Mouse (Mus musculus) MEL (cell line): Measurements from ENCODE around the gene Vmn1r5. TPM values are rescaled to one million over a fixed set of nuclear protein-coding genes. Genes with fewer than 3 reads are reported as not detected.

ENCODE experiments used
- DNase-seq: peaks from one replicate; pipeline ENCODE4 v3.0.0; 2011; ENCODE audit warnings: low read depth, low spot score
- H3K27ac ChIP-seq: 2 replicates; pipeline ENCODE4 v1.5.1; 2012; ENCODE audit warnings: low read depth, mild to moderate bottlenecking, control low read depth, low read length, moderate library complexity; ENCODE audit not compliant: control insufficient read depth
- H3K27me3 ChIP-seq, 2 experiments: fragments of 150-350 bp in 1 of 2; sonication (generic) in 1 of 2; 2 replicates each; pipeline ENCODE4 v1.6.1; 2012; ENCODE audit warnings: low read length in 2 of 2, mild to moderate bottlenecking in 2 of 2, improper control_type of control experiment in 1 of 2, moderate library complexity in 1 of 2; ENCODE audit not compliant: insufficient read depth in 2 of 2, control insufficient read depth in 1 of 2
- H3K36me3 ChIP-seq, 2 experiments: 2 replicates each; pipeline ENCODE4 v1.6.1; 2012 to 2014; ENCODE audit warnings: low read length in 2 of 2, improper control_type of control experiment in 1 of 2, inconsistent platforms in 1 of 2, mild to moderate bottlenecking in 1 of 2; ENCODE audit not compliant: insufficient read depth in 2 of 2, control insufficient read depth in 1 of 2
- H3K4me1 ChIP-seq, 2 experiments: fragments of 150-350 bp in 1 of 2; sonication (generic) in 1 of 2; 2 replicates each; pipeline ENCODE4 v1.6.1; 2012; ENCODE audit warnings: low read length in 2 of 2, improper control_type of control experiment in 1 of 2, mild to moderate bottlenecking in 1 of 2; ENCODE audit not compliant: insufficient read depth in 2 of 2, control insufficient read depth in 1 of 2
- H3K4me3 ChIP-seq, 2 experiments: fragments of 150-350 bp in 1 of 2; sonication (generic) in 1 of 2; 2 replicates each; pipeline ENCODE4 v1.5.1; 2012; ENCODE audit warnings: low read depth in 2 of 2, low read length in 2 of 2, mild to moderate bottlenecking in 2 of 2, moderate library complexity in 2 of 2, control low read depth in 1 of 2, improper control_type of control experiment in 1 of 2; ENCODE audit not compliant: control insufficient read depth in 1 of 2, insufficient read depth in 1 of 2
- H3K79me2 ChIP-seq: 2 replicates; pipeline ENCODE4 v1.6.1; 2012; ENCODE audit warnings: mild to moderate bottlenecking, low read length, moderate library complexity; ENCODE audit not compliant: control insufficient read depth, poor library complexity, insufficient read depth
- H3K9ac ChIP-seq: 2 replicates; pipeline ENCODE4 v1.6.1; 2012; ENCODE audit warnings: low read depth, mild to moderate bottlenecking, control low read depth, low read length, moderate library complexity; ENCODE audit not compliant: control insufficient read depth, poor library complexity, severe bottlenecking
- H3K9me3 ChIP-seq: fragments of 150-350 bp; sonication (generic); replicated peaks from 2 replicates; pipeline ENCODE4 v1.6.1; 2012; ENCODE audit warnings: mild to moderate bottlenecking, low read length, improper control_type of control experiment, moderate library complexity; ENCODE audit not compliant: insufficient read depth
- CHD1 ChIP-seq: IDR thresholded peaks from 2 replicates; pipeline ENCODE4 v1.6.1; 2012; ENCODE audit warnings: low read depth, mild to moderate bottlenecking, inconsistent platforms, low read length, improper control_type of control experiment
- CTCF ChIP-seq, 3 experiments: IDR thresholded peaks in 2 of 3; conservative IDR thresholded peaks in 1 of 3; 2 replicates each; pipeline ENCODE4 v1.5.1; 2011 to 2012; ENCODE audit warnings: low read length in 3 of 3, low read depth in 2 of 3, mild to moderate bottlenecking in 2 of 3, improper control_type of control experiment in 1 of 3, inconsistent platforms in 1 of 3, mixed read lengths in 1 of 3, moderate library complexity in 1 of 3; ENCODE audit not compliant: control insufficient read depth in 1 of 3, insufficient read depth in 1 of 3, poor library complexity in 1 of 3, severe bottlenecking in 1 of 3
- E2F4 ChIP-seq: IDR thresholded peaks from 2 replicates; pipeline ENCODE4 v1.6.1; 2011; ENCODE audit warnings: low read depth, low read length, improper control_type of control experiment, borderline replicate concordance
- ELF1 ChIP-seq: IDR thresholded peaks from 2 replicates; pipeline ENCODE4 v1.6.1; 2014; ENCODE audit warnings: low read depth, mild to moderate bottlenecking, inconsistent platforms, low read length, improper control_type of control experiment, moderate library complexity
- EP300 ChIP-seq, 2 experiments: IDR thresholded peaks; 2 replicates each; pipeline ENCODE4 v1.6.1; 2011; ENCODE audit warnings: improper control_type of control experiment in 2 of 2, low read length in 2 of 2, low read depth in 1 of 2, mild to moderate bottlenecking in 1 of 2
- ETS1 ChIP-seq: IDR thresholded peaks from 2 replicates; pipeline ENCODE4 v1.6.1; 2012; ENCODE audit warnings: low read depth, mild to moderate bottlenecking, inconsistent platforms, low read length, improper control_type of control experiment, moderate library complexity
- GATA1 ChIP-seq: IDR thresholded peaks from 2 replicates; pipeline ENCODE4 v1.6.1; 2011; ENCODE audit warnings: low read depth, low read length, improper control_type of control experiment
- KAT2A ChIP-seq: conservative IDR thresholded peaks from 2 replicates; pipeline ENCODE4 v1.6.1; 2012; ENCODE audit warnings: low read depth, low read length, improper control_type of control experiment, inconsistent platforms
- MAFK ChIP-seq: IDR thresholded peaks from 2 replicates; pipeline ENCODE4 v1.6.1; 2011; ENCODE audit warnings: low read depth, mild to moderate bottlenecking, low read length, improper control_type of control experiment, borderline replicate concordance
- MAZ ChIP-seq: IDR thresholded peaks from 2 replicates; pipeline ENCODE4 v1.6.1; 2012; ENCODE audit warnings: low read depth, mild to moderate bottlenecking, inconsistent platforms, low read length, improper control_type of control experiment
- MEF2A ChIP-seq: IDR thresholded peaks from 2 replicates; pipeline ENCODE4 v1.6.1; 2014; ENCODE audit warnings: low read depth, mild to moderate bottlenecking, inconsistent platforms, low read length, improper control_type of control experiment; ENCODE audit not compliant: poor library complexity, insufficient replicate concordance, severe bottlenecking; ENCODE audit errors: extremely low read depth
- MXI1 ChIP-seq: IDR thresholded peaks from 2 replicates; pipeline ENCODE4 v1.6.1; 2011; ENCODE audit warnings: mild to moderate bottlenecking, low read depth, low read length, improper control_type of control experiment
- MYB ChIP-seq: IDR thresholded peaks from 2 replicates; pipeline ENCODE4 v1.6.1; 2011; ENCODE audit warnings: mild to moderate bottlenecking, low read depth, low read length, improper control_type of control experiment
- MYC ChIP-seq: IDR thresholded peaks from 2 replicates; pipeline ENCODE4 v1.6.1; 2011; ENCODE audit warnings: low read depth, mild to moderate bottlenecking, low read length, improper control_type of control experiment, moderate library complexity
- NRF1 ChIP-seq: IDR thresholded peaks from 2 replicates; pipeline ENCODE4 v1.6.1; 2014; ENCODE audit warnings: low read depth, mild to moderate bottlenecking, inconsistent platforms, low read length, improper control_type of control experiment, moderate library complexity; ENCODE audit not compliant: poor library complexity, insufficient read depth, severe bottlenecking
- POLR2AphosphoS5 ChIP-seq: IDR thresholded peaks from 2 replicates; pipeline ENCODE4 v1.6.1; 2012; ENCODE audit warnings: low read depth, borderline replicate concordance, mild to moderate bottlenecking, inconsistent platforms, low read length, moderate library complexity, mixed read lengths
- RAD21 ChIP-seq: IDR thresholded peaks from 2 replicates; pipeline ENCODE4 v1.6.1; 2011; ENCODE audit warnings: mild to moderate bottlenecking, low read depth, low read length, improper control_type of control experiment
- RCOR1 ChIP-seq: IDR thresholded peaks from 2 replicates; pipeline ENCODE4 v1.6.1; 2012; ENCODE audit warnings: low read depth, mild to moderate bottlenecking, inconsistent platforms, low read length, improper control_type of control experiment
- SIN3A ChIP-seq: IDR thresholded peaks from 2 replicates; pipeline ENCODE4 v1.6.1; 2012; ENCODE audit warnings: low read length, improper control_type of control experiment, inconsistent platforms
- TAL1 ChIP-seq: IDR thresholded peaks from 2 replicates; pipeline ENCODE4 v1.6.1; 2012; ENCODE audit warnings: mild to moderate bottlenecking, inconsistent platforms, low read length, moderate library complexity, mixed read lengths
- TBP ChIP-seq: IDR thresholded peaks from 2 replicates; pipeline ENCODE4 v1.8.0; 2011; ENCODE audit warnings: low read depth, low read length, improper control_type of control experiment
- TCF12 ChIP-seq: IDR thresholded peaks from 2 replicates; pipeline ENCODE4 v1.6.1; 2014; ENCODE audit warnings: low read depth, mild to moderate bottlenecking, inconsistent platforms, low read length, improper control_type of control experiment, moderate library complexity
- UBTF ChIP-seq: IDR thresholded peaks from 2 replicates; pipeline ENCODE4 v1.6.1; 2012; ENCODE audit warnings: low read depth, mild to moderate bottlenecking, inconsistent platforms, low read length, improper control_type of control experiment, moderate library complexity, borderline replicate concordance; ENCODE audit not compliant: insufficient read depth
- ZNF384 ChIP-seq: IDR thresholded peaks from 2 replicates; pipeline ENCODE4 v1.6.1; 2012; ENCODE audit warnings: low read depth, mild to moderate bottlenecking, inconsistent platforms, low read length, improper control_type of control experiment
- polyA plus RNA-seq, 2 experiments: library from polyadenylated mRNA; stranded (reverse) in 1 of 2; unstranded in 1 of 2; fragments of >175 nt in 1 of 2; fragments of >200 nt in 1 of 2; gene quantifications; 2 replicates each; pipeline versions ENCODE4 v1.2.1 to v1.2.4; 2012; ENCODE audit warnings: low replicate concordance in 2 of 2, low read depth in 1 of 2; ENCODE audit not compliant: insufficient read length in 2 of 2, insufficient read depth in 1 of 2, missing spikeins in 1 of 2
- total RNA-seq: library from RNA; depleted of rRNA; stranded (reverse); fragments of 300-350 nt; gene quantifications from 2 replicates; pipeline ENCODE4 v1.2.3, GENCODE M21; 2012

Gene Vmn1r5
- total and polyA plus RNA-seq, 3 experiments = not detected

- TF ChIP-seq MYB (no peak), MAZ (peak; percentile 58; the same call in 1 of the 2 replicates), GATA1 (no peak), ETS1 (no peak; the same call in 1 of the 2 replicates), KAT2A (peak; percentile 86), RCOR1 (no peak), TCF12 (0 out of 2 replicates have a peak, but pooled peaks have one; percentile 18), MXI1 (peak; percentile 73; the same call in 1 of the 2 replicates), TAL1 (no peak), ZNF384 (no peak), MEF2A (no peak)
Observed at GRCm38 (mm10) chr6:56923726-56924707, 46.1 kb upstream of the Vmn1r5 start, which contains the start of the genes Nt5c3 and Vmn1r4 (continued).

DNA sequence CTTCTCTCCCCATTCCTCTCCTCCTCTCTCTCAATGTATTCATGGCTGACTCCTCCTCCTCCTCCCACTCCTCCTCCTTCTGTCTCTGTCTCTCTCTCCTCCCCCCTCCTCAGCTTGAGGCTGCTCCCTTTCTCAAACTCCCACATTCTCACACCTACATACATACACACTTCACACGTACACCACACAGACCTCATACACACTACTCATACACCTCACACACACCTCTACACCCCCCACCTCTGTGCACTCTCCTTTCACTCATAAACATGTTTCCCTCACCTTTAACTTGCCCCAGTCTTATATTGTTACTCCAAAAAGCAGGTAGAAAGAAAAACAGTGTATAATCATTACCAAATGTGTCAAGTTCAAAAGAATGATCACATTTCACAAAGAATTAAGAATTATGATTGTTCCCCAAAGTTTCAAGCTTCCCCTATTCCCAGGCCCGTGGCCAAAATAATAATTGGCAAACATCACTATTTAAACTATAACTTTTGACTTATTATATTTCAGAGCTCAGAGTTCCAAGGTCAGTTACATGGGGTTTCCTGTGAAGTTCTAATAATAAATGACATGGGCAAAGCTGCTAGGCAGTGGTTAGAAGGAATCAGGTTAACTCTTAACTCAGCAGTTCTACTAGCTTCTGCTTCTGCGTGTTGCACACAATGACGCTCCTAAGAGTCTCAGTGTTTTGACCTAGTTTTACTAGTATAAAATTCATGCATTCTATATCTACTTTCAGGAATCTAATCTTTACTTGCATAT lies 38.2 kb upstream of the Vmn1r5 start:
- Histone ChIP-seq H3K4me1 (no peaks in the 10 kb centered on the region), H3K36me3 (no peaks in the 10 kb centered on the region), H3K4me3 (no peak overlapping the region), H3K79me2 (no peaks in the 10 kb centered on the region), H3K9me3 (no peaks in the 10 kb centered on the region), H3K9ac (no peak overlapping the region)
- TF ChIP-seq POLR2AphosphoS5 (no peak), RAD21 (no peak), TBP (no peak), EP300 (IDR thresholded peaks at IDR 0.05; ENCODE audit: low read depth in 1 of 2, low read length in 2 of 2) (no peak), E2F4 (no peak), MYB (no peak), ELF1 (no peak), CHD1 (no peak), TAL1 (no peak), NRF1 (no peak), MXI1 (no peak), GATA1 (no peak), UBTF (no peak), SIN3A (no peak), MYC (no peak), CTCF (IDR thresholded peaks at IDR 0.05 in 2 of 3, conservative IDR thresholded peaks at IDR 0.05 in 1 of 3; ENCODE audit: control insufficient read depth in 1 of 3, insufficient read depth in 1 of 3, low read depth in 2 of 3, low read length in 3 of 3, poor library complexity in 1 of 3, severe bottlenecking in 1 of 3) (no peak), MAFK (no peak)
- TF ChIP-seq, all 39 proteins: peak for 0
- no peak for DNase-seq
- Histone ChIP-seq H3K27ac (no peak overlapping the region), H3K27me3 (no peaks in the 10 kb centered on the region; a peak in 1 of 4 replicates)
